Mouse (Mus musculus): ENCODE data around the gene Gm6583.

- TF ChIP-seq USF1 (IDR thresholded peaks at IDR 0.05; ENCODE audit: low read depth) = no peak
- no peak for TF ChIP-seq TCF3 (IDR thresholded peaks at IDR 0.05; ENCODE audit: insufficient read length, low read depth)
- no peak for TF ChIP-seq MYOG (IDR thresholded peaks at IDR 0.05; ENCODE audit: control insufficient read depth in 1 of 3, insufficient read depth in 1 of 3, insufficient read length in 2 of 3, low read depth in 2 of 3)
- TF ChIP-seq TCF12 (IDR thresholded peaks at IDR 0.05; ENCODE audit: insufficient read depth, poor library complexity, severe bottlenecking) = no peak
- TF ChIP-seq POLR2A (IDR thresholded peaks at IDR 0.05; ENCODE audit: insufficient read length, low read depth) = no peak
- no peak for TF ChIP-seq MYOD1 (IDR thresholded peaks at IDR 0.05; ENCODE audit: control insufficient read depth in 1 of 3, insufficient read length in 2 of 3, low read depth in 2 of 3)
- no peak for TF ChIP-seq POLR2AphosphoS2 (IDR thresholded peaks at IDR 0.05; ENCODE audit: insufficient read length, low read depth)
- no peak for TF ChIP-seq CEBPB (IDR thresholded peaks at IDR 0.05; ENCODE audit: insufficient read depth, poor library complexity, severe bottlenecking)
- TF ChIP-seq E2F4 (IDR thresholded peaks at IDR 0.05; ENCODE audit: insufficient read depth) = no peak
- TF ChIP-seq MAX (IDR thresholded peaks at IDR 0.05; ENCODE audit: low read depth) = no peak
- no peak for TF ChIP-seq REST (IDR thresholded peaks at IDR 0.05; ENCODE audit: insufficient read depth, insufficient read length)
- TF ChIP-seq SRF (IDR thresholded peaks at IDR 0.05; ENCODE audit: control insufficient read depth, insufficient read length, low read depth) = no peak
Measured at GRCm38 (mm10) chr5:112364184-112364797, 8.5 kb upstream of the Gm6583 start.

All from myocyte (in vitro differentiated cells).